Mouse (Mus musculus) lung, embryonic 16.5 days (tissue): Measurements from ENCODE around the gene Pcsk4. TPM values are rescaled to one million over a fixed set of nuclear protein-coding genes. Genes with fewer than 3 reads are reported as not detected.

Experiments
- ATAC-seq: fragments of 200-750 bp; cut with Nextera tagmentation; 2 replicates; pipeline ENCODE4 v1.8.0; 2017; ENCODE audit warnings: low read depth, mild to moderate bottlenecking, moderate library complexity
- H3K27ac ChIP-seq: fragments of 300-500 bp; sonication (generic); 2 replicates; pipeline ENCODE4 v1.5.1; 2014; ENCODE audit warnings: mild to moderate bottlenecking, control low read depth, low read length
- H3K27me3 ChIP-seq: fragments of 300-500 bp; sonication (generic); 2 replicates; pipeline ENCODE4 v1.6.1; 2014; ENCODE audit warnings: low read depth, low read length, mixed read lengths; ENCODE audit not compliant: control insufficient read depth, insufficient read depth
- H3K36me3 ChIP-seq: fragments of 300-500 bp; sonication (generic); 2 replicates; pipeline ENCODE4 v1.6.1; 2014; ENCODE audit warnings: low read length; ENCODE audit not compliant: control insufficient read depth, insufficient read depth
- H3K4me1 ChIP-seq: fragments of 300-500 bp; sonication (generic); replicated peaks from 2 replicates; pipeline ENCODE4 v1.6.1; 2014; ENCODE audit warnings: low read length, mixed read lengths; ENCODE audit not compliant: control insufficient read depth, insufficient read depth
- H3K4me2 ChIP-seq: fragments of 300-500 bp; sonication (generic); 2 replicates; pipeline ENCODE4 v1.6.1; 2014; ENCODE audit warnings: low read depth, low read length, control low read depth
- H3K4me3 ChIP-seq: fragments of 300-500 bp; sonication (generic); 2 replicates; pipeline ENCODE4 v1.5.1; 2014; ENCODE audit warnings: mild to moderate bottlenecking, low read length, control low read depth
- H3K9ac ChIP-seq: fragments of 300-500 bp; sonication (generic); 2 replicates; pipeline ENCODE4 v1.6.1; 2014; ENCODE audit warnings: low read length, control low read depth
- H3K9me3 ChIP-seq: fragments of 300-500 bp; sonication (generic); 2 replicates; pipeline ENCODE4 v1.6.1; 2016; ENCODE audit warnings: low read length; ENCODE audit not compliant: control insufficient read depth
- WGBS: fragments of 180-500 bp; shearing (Covaris S2); extraction: QIAGEN DNeasy Blood & Tissue Kit; methylation state at CpG from one replicate; pipeline ENCODE4 v1.1.7; 2014; 5-methylcytosine and 5-hydroxymethylcytosine counted together
- polyA plus RNA-seq: library from polyadenylated mRNA; unstranded; fragments of >200 nt; fragmentation: Nextera tagmentation; extraction: Ambion mirVana; gene quantifications from 2 replicates; pipeline ENCODE4 v1.2.1, GENCODE M21; 2015

The Pcsk4 gene
- polyA plus RNA-seq, 1 experiment from 2014 or later = 4.2 TPM

DNA sequence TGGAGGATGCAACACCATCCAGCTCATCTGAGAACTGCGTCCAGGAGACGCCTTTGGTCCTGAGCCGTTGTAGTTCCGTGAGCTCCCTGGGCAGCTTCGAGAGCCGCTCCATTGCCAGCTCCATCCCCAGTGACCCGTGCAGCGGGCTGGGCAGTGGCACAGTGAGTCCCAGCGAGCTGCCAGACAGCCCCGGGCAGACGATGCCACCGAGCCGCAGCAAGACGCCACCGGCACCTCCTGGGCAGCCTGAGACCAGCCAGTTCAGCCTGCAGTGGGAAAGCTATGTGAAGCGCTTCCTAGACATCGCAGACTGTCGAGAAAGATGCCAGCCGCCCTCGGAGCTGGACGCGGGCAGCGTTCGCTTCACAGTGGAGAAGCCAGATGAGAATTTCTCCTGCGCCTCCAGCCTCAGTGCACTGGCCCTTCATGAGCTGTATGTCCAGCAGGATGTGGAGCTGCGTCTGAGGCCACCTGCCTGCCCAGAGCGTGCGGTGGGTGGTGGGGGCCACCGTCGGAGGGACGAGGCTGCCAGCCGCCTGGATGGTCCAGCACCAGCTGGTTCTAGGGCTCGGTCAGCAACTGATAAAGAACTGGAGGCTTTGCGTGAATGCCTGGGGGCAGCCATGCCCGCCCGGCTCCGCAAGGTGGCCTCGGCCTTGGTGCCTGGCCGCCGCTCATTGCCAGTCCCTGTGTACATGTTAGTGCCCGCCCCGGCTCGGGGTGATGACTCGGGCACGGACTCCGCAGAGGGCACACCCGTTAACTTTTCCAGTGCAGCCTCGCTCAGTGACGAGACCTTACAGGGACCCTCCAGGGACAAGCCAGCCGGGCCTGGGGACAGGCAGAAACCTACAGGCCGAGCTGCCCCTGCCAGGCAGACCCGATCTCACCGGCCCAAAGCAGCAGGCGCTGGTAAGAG is 16.5 kb downstream of the Pcsk4 start:
- H3K9me3 ChIP-seq = no peaks in the 10 kb centered on the region
- no peak overlapping the region for H3K4me2 ChIP-seq
- WGBS = 61% methylated on average over 54 of the region's 54 CpGs
- no peak overlapping the region for H3K27ac ChIP-seq
- H3K4me1 ChIP-seq = peaks cover 28% of the 10 kb centered on the region
- ATAC-seq = no peak
- peaks cover 59% of the 10 kb centered on the region for H3K27me3 ChIP-seq
- H3K36me3 ChIP-seq = no peaks in the 10 kb centered on the region
- H3K9ac ChIP-seq = no peak overlapping the region
- H3K4me3 ChIP-seq = no peak overlapping the region

DNA sequence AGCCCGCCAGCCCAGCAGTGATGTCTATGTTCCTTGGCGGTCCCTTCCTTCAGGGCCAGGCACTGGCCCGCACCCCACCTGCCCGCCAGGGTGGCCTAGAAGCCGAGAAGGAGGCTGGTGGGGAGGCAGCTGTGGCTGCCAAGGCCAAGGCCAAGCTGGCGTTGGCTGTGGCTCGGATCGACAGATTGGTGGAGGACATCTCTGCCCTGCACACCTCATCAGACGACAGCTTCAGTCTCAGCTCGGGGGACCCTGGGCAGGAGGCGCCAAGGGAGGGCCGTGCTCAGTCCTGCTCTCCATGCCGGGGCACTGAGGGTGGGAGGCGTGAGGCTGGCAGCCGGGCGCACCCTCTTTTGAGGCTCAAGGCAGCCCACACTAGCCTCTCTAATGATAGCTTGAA is 17.7 kb downstream of the Pcsk4 start:
- no peak overlapping the region for H3K27ac ChIP-seq
- H3K4me1 ChIP-seq = peaks cover 24% of the 10 kb centered on the region
- no peaks in the 10 kb centered on the region for H3K36me3 ChIP-seq
- no peaks in the 10 kb centered on the region for H3K9me3 ChIP-seq
- H3K4me2 ChIP-seq = no peak overlapping the region
- H3K9ac ChIP-seq = no peak overlapping the region
- H3K4me3 ChIP-seq = no peak overlapping the region
- 72% methylated on average over 16 of the region's 16 CpGs for WGBS
- ATAC-seq = no peak
- H3K27me3 ChIP-seq = peaks cover 56% of the 10 kb centered on the region

DNA sequence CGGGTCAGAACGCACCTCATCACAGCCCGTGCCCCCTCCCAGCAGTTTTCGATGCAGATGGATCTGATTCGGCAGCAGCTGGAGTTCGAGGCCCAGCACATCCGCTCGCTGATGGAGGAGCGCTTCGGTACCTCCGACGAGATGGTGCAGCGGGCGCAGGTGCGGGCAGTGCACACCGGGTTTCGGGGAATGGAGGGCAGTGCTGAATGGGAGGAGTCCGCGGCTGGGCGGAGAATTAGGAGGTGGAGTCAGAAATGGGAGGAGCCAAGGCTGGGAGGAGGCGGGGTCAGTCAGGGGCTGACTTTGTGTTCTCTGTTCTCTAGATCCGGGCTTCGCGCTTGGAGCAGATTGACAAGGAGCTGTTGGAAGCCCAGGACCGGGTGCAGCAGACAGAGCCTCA is 24.4 kb downstream of the Pcsk4 start:
- no peaks in the 10 kb centered on the region for H3K36me3 ChIP-seq
- H3K9me3 ChIP-seq = no peaks in the 10 kb centered on the region
- no peak overlapping the region for H3K27ac ChIP-seq
- H3K4me1 ChIP-seq = peaks cover 17% of the 10 kb centered on the region
- H3K4me2 ChIP-seq = peak overlapping the region; percentile 19
- 8% methylated on average over 25 of the region's 25 CpGs for WGBS
- no peak overlapping the region for H3K9ac ChIP-seq
- peaks cover 43% of the 10 kb centered on the region for H3K27me3 ChIP-seq
- H3K4me3 ChIP-seq = peak overlapping the region; percentile 19
- peak; percentile 17; the same call in 1 of the 2 replicates for ATAC-seq

DNA sequence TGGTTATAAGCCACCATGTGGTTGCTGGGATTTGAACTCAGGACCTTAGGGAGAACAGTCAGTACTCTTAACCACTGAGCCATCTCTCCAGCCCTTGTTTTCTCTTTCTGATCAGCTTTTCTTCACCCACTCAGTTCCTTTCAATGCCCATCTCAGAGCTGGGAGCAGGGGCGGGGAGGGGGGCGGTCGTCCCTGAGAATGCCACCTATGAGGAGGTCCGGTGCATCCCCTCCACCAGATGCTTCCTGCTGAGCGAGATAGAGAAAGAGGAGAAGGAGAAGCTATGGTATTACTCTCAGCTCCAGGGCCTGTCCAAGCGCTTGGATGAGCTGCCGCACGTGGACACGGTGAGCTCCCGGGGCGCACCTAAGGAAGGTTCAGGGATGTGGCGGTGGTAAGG is 24.8 kb downstream of the Pcsk4 start:
- no peaks in the 10 kb centered on the region for H3K36me3 ChIP-seq
- WGBS = 30% methylated on average over 12 of the region's 12 CpGs
- peaks cover 47% of the 10 kb centered on the region for H3K27me3 ChIP-seq
- peak overlapping the region; percentile 19 for H3K4me3 ChIP-seq
- no peak overlapping the region for H3K27ac ChIP-seq
- no peak for ATAC-seq
- peak overlapping the region; percentile 19 for H3K4me2 ChIP-seq
- no peaks in the 10 kb centered on the region for H3K9me3 ChIP-seq
- peaks cover 17% of the 10 kb centered on the region for H3K4me1 ChIP-seq
- H3K9ac ChIP-seq = no peak overlapping the region

DNA sequence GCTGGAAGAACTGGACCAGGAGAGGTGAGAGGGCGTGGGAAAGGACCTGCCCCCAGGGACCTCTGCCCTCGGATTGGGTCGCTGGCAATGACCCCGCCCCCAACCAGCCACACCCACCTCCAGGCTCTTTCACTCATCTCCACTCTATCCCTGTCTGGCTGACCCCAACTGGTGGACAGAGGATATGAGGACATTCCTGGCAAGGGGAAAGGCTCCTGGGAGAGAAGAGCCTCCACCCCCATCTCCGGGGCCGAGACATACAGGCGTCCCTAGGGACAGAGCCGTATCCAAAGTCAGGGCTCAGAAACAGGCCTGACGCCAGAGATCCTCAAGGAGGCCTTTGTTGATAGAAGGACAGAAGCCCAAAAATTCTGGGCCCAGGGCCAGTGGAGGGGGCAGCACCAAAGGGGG is 26.8 kb downstream of the Pcsk4 start:
- 5% methylated on average over 9 of the region's 9 CpGs for WGBS
- peak overlapping the region; percentile 27 for H3K4me2 ChIP-seq
- ATAC-seq = peak; percentile 95
- peak overlapping the region; percentile 52 for H3K27ac ChIP-seq
- peaks cover 17% of the 10 kb centered on the region for H3K4me1 ChIP-seq
- H3K9ac ChIP-seq = 0 out of 2 replicates have a peak overlapping the region, but pooled peaks have one; percentile 39
- H3K4me3 ChIP-seq = no peak overlapping the region
- no peaks in the 10 kb centered on the region for H3K9me3 ChIP-seq
- peaks cover 67% of the 10 kb centered on the region for H3K27me3 ChIP-seq
- H3K36me3 ChIP-seq = no peaks in the 10 kb centered on the region

DNA sequence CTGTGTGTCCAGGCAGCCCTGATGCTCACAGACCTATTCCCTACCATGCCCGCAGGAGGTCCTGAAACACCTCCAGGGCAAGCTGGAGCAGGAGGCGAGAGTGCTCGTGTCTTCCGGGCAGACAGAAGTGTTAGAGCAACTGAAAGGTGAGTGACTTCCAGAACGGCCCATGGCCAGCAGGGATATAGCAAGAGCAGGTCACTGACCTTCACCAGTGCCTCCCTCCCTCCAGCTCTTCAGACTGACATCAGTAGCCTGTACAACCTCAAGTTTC is 27.3 kb downstream of the Pcsk4 start:
- Histone ChIP-seq H3K27ac (peak overlapping the region; percentile 44), H3K4me2 (peak overlapping the region; percentile 27), H3K36me3 (no peaks in the 10 kb centered on the region), H3K4me1 (peaks cover 17% of the 10 kb centered on the region), H3K4me3 (no peak overlapping the region), H3K9ac (0 out of 2 replicates have a peak overlapping the region, but pooled peaks have one; percentile 39), H3K27me3 (peaks cover 67% of the 10 kb centered on the region), H3K9me3 (no peaks in the 10 kb centered on the region)
- 45% methylated on average over 5 of the region's 5 CpGs for WGBS
- ATAC-seq = no peak

DNA sequence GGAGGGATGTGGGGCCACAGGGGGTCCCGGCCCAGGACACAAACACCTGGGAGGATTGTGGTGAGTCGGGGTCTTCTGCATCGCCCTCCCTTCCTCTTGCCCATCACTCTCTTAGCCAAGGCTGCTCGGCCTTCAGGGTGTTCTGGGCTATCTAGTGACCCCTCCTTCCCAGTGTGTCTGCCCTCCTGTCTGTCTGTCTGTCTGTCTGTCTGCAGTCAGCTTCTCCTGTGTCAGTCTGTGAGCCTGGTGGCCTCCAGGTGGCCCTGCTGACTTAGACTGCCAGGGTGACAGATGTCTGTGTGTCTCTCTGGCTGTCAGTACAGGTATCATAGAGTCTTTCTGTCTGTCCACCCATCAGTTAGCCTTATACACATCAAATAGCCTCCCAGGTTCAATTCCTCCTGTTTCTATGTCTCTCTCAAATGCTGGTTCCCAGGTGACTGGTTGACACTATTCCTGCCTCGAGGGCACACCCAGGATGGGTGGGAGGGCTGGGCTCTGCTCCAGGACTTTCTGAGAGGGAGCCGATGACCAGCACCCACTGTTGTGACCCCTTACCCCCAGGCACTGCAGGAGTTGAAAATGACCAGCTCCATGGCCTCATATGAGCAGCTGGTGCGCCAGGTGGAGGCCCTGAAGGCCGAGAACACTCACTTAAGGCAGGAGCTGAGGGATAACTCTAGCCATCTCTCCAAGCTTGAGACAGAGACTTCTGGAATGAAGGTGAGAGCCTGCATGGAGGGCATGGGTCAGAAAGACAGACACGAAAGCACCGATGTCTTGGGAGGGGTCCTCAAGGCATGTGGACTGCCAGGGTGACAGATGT is 27.8 kb downstream of the Pcsk4 start:
- no peak for ATAC-seq
- peaks cover 17% of the 10 kb centered on the region for H3K4me1 ChIP-seq
- no peak overlapping the region for H3K4me3 ChIP-seq
- WGBS = 82% methylated on average over 10 of the region's 10 CpGs
- H3K27me3 ChIP-seq = peaks cover 67% of the 10 kb centered on the region
- no peaks in the 10 kb centered on the region for H3K36me3 ChIP-seq
- no peaks in the 10 kb centered on the region for H3K9me3 ChIP-seq
- no peak overlapping the region for H3K9ac ChIP-seq
- peak overlapping the region; percentile 44 for H3K27ac ChIP-seq
- no peak overlapping the region for H3K4me2 ChIP-seq

DNA sequence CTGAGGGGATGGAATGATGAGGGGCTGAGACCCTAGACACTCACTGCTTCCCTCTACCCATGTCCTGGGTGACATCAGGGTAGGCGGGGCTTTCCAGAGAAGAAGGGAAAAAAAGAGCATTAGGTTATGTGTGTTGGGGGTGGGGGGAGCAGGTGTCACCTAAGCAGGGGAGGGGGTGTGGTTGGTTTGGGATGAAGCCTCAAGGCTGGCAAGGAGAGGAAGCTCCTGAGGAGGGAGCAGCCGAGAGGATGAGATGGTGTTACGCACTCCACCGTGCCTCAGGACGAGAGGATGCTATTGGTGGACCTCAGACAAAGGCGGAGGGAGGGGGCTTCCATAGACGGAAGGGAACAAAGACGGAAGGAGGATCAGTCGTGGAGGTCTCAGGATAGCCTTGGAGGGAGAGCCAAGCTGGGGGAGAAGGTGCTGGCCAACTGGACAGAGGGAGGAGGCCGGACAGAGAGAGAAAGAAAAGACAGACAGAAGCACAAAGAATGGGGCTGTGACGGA is 28.6 kb downstream of the Pcsk4 start:
- 36% methylated on average over 11 of the region's 11 CpGs for WGBS
- peaks cover 64% of the 10 kb centered on the region for H3K27me3 ChIP-seq
- no peak overlapping the region for H3K4me2 ChIP-seq
- no peaks in the 10 kb centered on the region for H3K36me3 ChIP-seq
- H3K4me3 ChIP-seq = no peak overlapping the region
- H3K27ac ChIP-seq = no peak overlapping the region
- H3K9ac ChIP-seq = no peak overlapping the region
- no peaks in the 10 kb centered on the region for H3K9me3 ChIP-seq
- peaks cover 23% of the 10 kb centered on the region for H3K4me1 ChIP-seq
- ATAC-seq = no peak

DNA sequence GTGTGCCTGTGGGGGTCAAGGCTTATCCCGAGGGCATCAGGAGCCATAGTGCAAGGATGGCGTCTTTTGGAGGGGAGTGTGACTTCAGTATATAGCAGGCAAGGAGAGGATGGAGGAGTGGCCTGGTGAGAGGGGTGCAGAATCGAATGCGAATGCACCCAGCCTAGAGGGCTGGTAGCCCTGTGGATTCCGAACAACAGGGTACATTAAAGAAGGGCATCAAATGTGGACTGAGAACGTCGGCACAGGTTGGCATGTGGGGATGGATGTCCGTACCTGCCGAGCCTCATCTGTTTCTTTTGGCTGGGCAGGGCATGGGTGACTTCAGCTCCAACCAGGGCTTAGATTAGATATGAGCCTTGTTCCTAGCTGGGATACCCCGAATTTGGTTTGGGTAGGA is 29.5 kb downstream of the Pcsk4 start:
- 44% methylated on average over 10 of the region's 10 CpGs for WGBS
- no peak overlapping the region for H3K27ac ChIP-seq
- H3K36me3 ChIP-seq = peaks cover 3% of the 10 kb centered on the region
- H3K9me3 ChIP-seq = no peaks in the 10 kb centered on the region
- peaks cover 55% of the 10 kb centered on the region for H3K27me3 ChIP-seq
- no peak for ATAC-seq
- no peak overlapping the region for H3K9ac ChIP-seq
- H3K4me2 ChIP-seq = no peak overlapping the region
- no peak overlapping the region for H3K4me3 ChIP-seq
- peaks cover 27% of the 10 kb centered on the region for H3K4me1 ChIP-seq
